In the genomic region with DNA sequence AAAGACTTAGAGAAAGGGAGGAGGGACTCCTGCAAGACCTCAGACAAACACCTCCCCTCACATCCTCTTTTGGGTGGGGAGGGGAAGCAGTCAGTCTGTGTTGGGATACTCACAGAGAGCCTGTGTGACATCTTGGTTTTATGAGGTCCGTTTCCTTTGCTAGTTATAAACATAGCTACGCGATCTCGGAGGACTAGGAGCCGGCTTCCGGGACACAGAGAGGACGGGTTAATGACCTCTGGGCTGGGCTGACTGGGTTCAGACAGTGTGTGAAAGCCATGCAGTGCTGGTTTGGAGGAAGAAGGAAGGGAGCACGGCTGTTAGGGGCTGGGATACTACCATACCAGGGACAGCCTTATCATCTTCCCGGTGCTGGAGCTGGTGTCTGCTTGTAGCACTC, we compare ENCODE assay signal across 10 mouse cellular contexts.
DNase-seq lines count a peak whose midpoint lies in the region; ATAC-seq and TF ChIP-seq lines count a peak whose summit lies in the region.
"Had no signal": no experiment of that assay in that cellular context is flagged by ENCODE, and none has a peak within 500 bp of the region (broad histone marks: within the 10 kb centered on the region; RNA-seq: fewer than 3 reads in every experiment).

No protein-coding gene starts in this region.

- no peaks in the 10 kb centered on the region for H3K9me3 ChIP-seq in lung, postnatal 0 days (ENCODE audit: low read length)
- H3K9me3 ChIP-seq in embryonic facial prominence, embryonic 10.5 days: no peaks in the 10 kb centered on the region
- H3K9me3 ChIP-seq: forebrain, embryonic 12.5 days had no signal

- no peaks in the 10 kb centered on the region for H3K36me3 ChIP-seq in lung, postnatal 0 days (ENCODE audit: insufficient read depth, low read length)
- H3K36me3 ChIP-seq in embryonic facial prominence, embryonic 10.5 days (replicated peaks): no peaks in the 10 kb centered on the region
- H3K36me3 ChIP-seq: forebrain, embryonic 12.5 days had no signal

- no peak overlapping the region for H3K27ac ChIP-seq in lung, postnatal 0 days (ENCODE audit: low read length)
- H3K27ac ChIP-seq in embryonic facial prominence, embryonic 10.5 days (replicated peaks): no peak overlapping the region
- H3K27ac ChIP-seq: forebrain, embryonic 12.5 days had no signal

- DNase-seq in adrenal gland, postnatal 10 days: peak; percentile 10
- no peak for DNase-seq in adrenal gland, adult 8-10 months
- peak; percentile 73 for DNase-seq in kidney, postnatal 10 days
- peak; percentile 62 for DNase-seq in lung, postnatal 0 days (ENCODE audit: low spot score)
- DNase-seq in Muller cell, postnatal 12 days (ENCODE audit: inconsistent ontology term): no peak
- DNase-seq in embryonic facial prominence, embryonic 10.5 days (ENCODE audit: low spot score): no peak
- DNase-seq in spleen, adult 12 weeks (ENCODE audit: low spot score): no peak
- DNase-seq: gastrocnemius, postnatal 36 days had no signal

- peak; percentile 39; the same call in 1 of the 2 replicates for TF ChIP-seq EP300 in lung, postnatal 0 days (IDR thresholded peaks at IDR 0.05)

- no peak overlapping the region for H3K9ac ChIP-seq in lung, postnatal 0 days (replicated peaks; ENCODE audit: low read depth)
- H3K9ac ChIP-seq: forebrain, embryonic 12.5 days had no signal

- TF ChIP-seq CTCF in lung, postnatal 0 days (IDR thresholded peaks at IDR 0.05): no peak

- WGBS in lung, postnatal 0 days: 25% methylated on average over 9 of the region's 9 CpGs
- 73% methylated on average over 9 of the region's 9 CpGs for WGBS in embryonic facial prominence, embryonic 10.5 days

- no peak overlapping the region for H3K4me2 ChIP-seq in lung, postnatal 0 days (replicated peaks; ENCODE audit: low read depth, low read length)
- H3K4me2 ChIP-seq: forebrain, embryonic 12.5 days had no signal

- no peaks in the 10 kb centered on the region for H3K4me1 ChIP-seq in lung, postnatal 0 days (ENCODE audit: insufficient read depth, low read depth, low read length)
- peaks cover 4% of the 10 kb centered on the region; the same call in 1 of the 2 replicates for H3K4me1 ChIP-seq in embryonic facial prominence, embryonic 10.5 days
- H3K4me1 ChIP-seq: forebrain, embryonic 12.5 days had no signal

- H3K4me3 ChIP-seq in lung, postnatal 0 days (ENCODE audit: low read depth, low read length): no peak overlapping the region
- no peak overlapping the region for H3K4me3 ChIP-seq in embryonic facial prominence, embryonic 10.5 days
- H3K4me3 ChIP-seq: forebrain, embryonic 12.5 days had no signal

- ATAC-seq in common myeloid progenitor, adult 5-6 weeks (replicated peaks; ENCODE audit: low read depth, poor library complexity, severe bottlenecking): 0 out of 2 replicates have a peak, but pooled peaks have one; percentile 22
- peak; percentile 77 for ATAC-seq in lung, postnatal 0 days

- no peaks in the 10 kb centered on the region for H3K27me3 ChIP-seq in lung, postnatal 0 days (replicated peaks; ENCODE audit: insufficient read depth, low read length)
- H3K27me3 ChIP-seq in embryonic facial prominence, embryonic 10.5 days (replicated peaks; ENCODE audit: low read depth, poor library complexity, severe bottlenecking): no peaks in the 10 kb centered on the region
- H3K27me3 ChIP-seq: forebrain, embryonic 12.5 days had no signal

Comparison
In these comparisons a context has a peak if more than half of its experiments do, and no peak if none do; other contexts are left out.
1. DNase-seq: peak in adrenal gland, postnatal 10 days (single experiment), kidney, postnatal 10 days (single experiment) and lung, postnatal 0 days (single experiment); none in adrenal gland, adult 8-10 months (single experiment), Muller cell, postnatal 12 days (single experiment), embryonic facial prominence, embryonic 10.5 days (single experiment) and spleen, adult 12 weeks (single experiment).